Mouse (Mus musculus) cerebellum, adult 8-10 months (tissue): Measurements from ENCODE around the gene Sc5d.
A peak's percentile ranks its signal among the peaks of the same experiment; 100 is the strongest.

Experiments
- DNase-seq: peaks from one replicate; pipeline ENCODE4 v3.0.0; 2022

Sc5d gene

DNA sequence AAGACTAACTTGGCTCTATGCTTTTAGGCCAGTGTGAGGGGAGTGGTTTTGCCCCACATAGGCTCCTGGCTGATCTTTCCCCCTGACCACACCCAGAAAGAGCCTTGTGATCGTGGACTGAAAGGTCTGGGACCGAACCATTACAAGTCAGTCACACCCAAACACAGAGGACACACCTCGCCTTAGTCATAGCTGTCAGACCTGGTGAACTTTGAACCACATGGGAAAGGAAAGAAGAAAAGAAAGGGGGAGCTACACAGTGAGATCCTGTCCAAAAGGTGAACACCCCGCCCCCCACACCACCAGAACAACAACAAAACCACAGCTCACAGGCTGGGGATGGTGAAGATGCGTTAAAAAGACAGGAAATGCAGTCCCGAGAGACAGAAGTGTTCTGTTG lies 14.9 kb downstream of the Sc5d start:
- no peak for DNase-seq

DNA sequence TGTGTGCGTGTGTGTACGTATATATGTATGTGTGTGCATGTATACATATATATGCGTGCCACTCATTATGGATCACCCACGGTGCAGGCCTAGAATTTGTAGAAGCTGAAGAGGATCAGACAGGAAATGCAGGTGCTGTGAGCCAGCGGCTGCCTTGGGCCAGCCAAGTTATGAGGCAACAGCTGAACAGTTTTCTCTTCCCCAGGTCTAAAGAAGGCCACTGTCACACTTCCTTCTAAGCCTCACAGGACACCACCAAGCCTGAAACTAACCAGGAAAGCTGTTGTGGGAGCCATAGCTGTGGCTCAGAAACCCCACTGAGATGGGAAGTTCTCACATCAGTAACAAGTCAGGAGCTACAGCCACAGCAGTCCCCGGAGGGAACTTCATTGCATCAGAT lies 17.4 kb downstream of the Sc5d start:
- no peak for DNase-seq

DNA sequence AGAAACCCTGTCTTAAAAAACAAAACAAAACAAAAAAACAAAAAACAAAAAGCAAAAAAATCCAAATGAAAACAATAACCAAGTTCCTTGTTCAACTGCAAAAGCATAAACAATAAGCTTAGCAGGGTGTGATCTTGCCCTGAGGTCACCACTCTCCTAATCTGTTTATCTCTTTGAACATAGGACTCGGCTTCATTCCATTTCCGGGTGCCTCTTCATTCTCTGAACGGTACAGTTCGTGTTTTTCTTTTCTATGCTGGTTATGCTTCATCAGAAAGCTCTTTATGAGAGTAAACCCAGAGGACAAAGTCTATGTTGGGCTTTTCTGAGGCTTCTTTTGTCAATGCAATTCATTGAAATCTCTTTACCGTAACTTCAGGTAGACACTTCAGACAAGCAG lies 19.9 kb downstream of the Sc5d start:
- DNase-seq, result no peak

DNA sequence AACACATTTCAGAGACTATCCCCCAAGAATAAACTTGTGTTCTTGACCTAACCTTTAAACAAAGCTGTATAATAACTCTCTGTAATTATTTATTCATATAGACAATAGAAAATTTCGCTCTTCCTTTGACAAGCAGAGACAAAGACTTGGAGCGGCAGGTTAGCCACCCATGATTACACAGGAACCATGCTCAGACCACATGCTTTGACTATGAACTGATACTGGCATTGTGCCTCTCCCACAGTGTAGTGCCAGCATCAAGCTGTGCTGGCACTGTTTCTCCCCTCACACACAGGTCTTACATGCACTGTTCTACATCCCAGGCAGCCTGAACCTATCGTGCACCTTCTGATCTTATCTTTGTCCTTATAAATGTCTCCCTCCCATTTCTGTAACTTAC lies 23.0 kb downstream of the Sc5d start:
- DNase-seq, result no peak

DNA sequence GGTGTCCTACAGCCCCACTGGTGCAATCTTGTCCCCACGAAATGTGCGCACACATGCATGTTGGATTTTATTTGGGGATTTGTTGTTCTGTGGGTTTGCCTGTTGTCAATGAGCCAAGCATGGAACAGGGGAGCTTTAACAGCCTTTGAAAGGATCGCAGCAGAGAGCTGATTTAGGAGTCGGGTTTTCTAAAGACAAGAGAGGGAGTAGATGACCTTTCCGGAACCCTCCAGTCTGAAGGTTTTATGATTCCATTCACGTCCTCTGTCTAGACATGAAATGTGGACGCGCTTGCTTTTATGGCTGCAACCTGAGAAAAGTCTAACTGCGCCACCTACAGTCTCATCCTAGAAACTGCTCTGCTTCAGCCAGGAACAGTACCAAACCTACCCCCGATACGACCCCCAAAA lies 23.5 kb downstream of the Sc5d start:
- DNase-seq, result peak; percentile 74

DNA sequence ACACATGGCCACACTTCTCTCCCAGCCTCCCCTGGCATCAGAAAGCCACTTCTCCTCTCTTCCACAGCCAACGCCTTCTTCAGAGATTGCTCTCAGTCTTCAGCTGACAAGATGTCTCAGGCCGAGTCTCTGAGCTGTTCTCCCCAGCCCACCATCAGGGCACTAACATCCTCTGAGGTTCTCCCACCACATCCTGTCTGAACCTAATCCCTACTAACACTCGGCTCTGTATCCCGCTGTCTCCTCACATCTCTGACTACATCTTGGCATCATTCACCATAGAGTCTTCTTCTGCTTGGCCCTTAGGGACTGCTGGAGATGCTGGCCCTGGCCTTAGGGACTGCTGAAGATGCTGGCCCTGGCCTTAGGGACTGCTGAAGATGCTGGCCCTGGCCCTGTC lies 25.2 kb downstream of the Sc5d start:
- no peak for DNase-seq

DNA sequence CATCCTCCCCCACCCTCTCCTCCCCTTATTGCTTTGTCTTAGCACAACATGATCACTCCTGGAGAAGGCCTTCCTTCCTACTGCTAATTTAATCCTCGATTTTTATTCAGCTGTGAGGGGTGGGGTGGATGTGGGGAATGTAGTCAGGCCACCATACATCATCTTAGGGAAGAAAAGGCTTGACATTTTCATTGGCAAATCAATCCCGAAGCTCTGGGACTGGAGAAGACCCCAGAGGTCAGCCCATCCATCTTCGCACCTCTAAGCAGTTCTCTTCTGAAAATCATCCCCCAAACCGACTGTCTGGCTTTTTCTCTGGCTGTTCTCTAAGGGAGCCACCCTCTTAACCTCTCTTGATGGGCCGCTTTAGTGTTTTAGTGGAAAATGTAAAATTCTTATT lies 32.9 kb downstream of the Sc5d start:
- DNase-seq, result no peak

DNA sequence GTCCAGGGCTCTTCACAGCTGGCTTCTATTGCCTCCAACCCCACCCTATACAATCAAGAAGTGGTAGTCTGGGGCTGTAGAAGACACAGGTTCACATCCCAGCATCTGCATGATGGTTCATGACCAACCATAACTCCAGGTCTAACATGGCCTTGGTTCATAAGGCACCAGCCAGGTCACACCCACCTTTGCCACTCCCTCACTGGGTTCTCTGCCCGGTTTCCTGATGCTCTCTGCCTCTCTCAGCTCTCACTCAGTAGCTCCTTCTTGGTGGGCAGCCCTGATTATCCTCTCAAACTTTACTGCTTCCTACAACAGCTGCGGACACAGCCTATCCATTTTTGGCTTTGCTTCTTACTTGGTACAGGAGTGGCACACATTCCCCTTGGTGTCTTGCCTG lies 33.7 kb downstream of the Sc5d start:
- no peak for DNase-seq

DNA sequence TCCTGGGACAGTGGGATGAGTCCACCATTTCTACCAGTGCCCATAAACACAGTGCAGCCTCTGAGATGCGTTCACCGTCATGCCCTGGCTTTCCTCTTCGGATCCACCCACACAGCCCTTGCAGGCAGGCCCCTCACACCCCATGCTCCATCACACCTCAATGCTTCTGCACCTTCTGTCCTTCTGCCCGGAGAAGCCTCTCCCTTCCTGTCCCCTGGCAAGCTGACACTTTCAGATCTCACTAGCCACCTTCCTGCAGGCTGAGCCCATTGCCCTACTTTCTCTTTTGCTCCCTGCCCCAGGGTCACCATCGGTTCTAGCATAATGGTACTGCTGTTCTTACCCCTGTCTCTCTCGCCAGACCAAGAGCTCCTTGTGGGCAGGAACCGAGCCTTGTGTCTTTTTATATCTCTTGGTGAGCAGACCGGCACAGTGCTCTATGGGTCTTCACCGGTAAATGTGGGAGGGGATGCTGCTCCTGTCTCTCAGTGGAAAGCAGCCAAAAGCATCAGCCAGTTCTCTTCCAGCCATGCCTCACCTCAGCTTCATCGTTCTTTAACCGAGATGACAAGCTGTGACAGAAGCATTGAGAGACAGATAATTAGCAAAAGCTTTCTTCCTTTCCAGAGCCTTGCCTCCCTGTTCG lies 34.5 kb downstream of the Sc5d start:
- DNase-seq, result peak; percentile 80

DNA sequence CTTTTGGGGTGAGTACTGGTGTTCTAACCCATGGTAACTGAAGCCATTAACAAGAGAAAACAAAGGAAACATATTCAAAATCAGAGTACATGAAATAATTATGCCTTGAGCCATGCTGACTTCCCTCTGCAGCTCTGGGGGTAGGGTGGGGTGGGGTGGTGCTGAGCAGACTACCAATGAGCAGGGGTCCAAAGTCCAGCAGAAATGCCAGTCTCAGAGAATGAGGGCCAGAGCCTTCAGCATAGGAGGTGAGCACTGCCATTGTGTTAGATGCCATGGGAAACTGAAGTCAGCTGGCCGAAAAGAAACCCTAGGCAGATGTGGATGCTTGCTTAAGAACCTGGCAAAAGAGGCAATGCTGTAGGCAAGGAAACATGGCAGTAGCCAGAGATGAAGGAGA lies 36.3 kb downstream of the Sc5d start:
- DNase-seq, result no peak

DNA sequence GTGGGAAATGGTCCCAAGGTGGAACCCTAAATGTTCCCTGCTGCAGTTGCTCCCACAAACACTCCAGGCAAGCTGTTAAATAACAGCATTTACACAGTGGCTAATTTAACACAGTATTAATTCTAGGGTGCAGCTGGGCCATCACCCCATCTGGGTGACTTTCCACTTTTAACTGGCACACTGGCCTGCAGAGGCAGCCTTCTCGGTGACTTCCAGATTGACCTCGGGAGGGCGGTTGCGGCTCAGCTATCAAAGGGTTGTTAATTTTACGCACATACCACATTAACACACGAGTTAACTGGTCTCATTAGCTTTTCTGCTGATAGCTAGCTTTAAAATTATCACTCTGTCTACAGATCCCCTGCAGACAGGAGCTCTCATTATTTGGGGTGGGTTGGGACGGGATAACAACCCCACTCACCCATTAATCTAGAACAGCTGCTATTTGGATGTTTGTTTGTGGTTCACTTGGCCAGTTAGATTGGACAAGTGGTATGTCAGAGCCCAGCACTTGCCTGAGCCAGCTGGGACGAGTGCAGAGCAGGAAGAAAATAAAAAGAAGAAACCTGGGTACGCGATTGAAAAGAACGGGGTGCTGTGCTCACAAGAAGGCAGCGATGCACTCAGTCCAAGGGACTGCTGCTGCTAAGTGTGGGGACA lies 44.9 kb downstream of the Sc5d start:
- DNase-seq, result no peak

DNA sequence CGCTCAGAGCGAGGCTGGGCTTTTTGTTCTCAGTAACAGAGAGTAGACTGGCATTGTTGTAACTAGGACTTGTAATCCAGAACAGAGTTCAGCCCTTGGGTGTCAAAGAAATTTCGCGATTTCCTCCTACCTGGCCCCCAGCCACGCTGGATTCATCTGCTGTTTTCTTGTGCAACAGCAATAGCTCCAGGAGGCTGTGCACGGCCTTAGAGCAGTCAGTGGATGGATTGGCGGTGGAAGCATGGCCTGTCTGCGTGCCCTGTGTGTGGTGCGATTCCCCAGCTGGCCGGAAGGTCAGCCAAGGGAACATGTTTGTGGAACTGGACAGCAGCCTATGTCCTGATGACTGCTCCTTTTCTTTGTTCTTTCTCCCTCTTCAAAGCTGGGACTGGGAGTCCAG lies 46.4 kb downstream of the Sc5d start:
- DNase-seq, result peak; percentile 43

DNA sequence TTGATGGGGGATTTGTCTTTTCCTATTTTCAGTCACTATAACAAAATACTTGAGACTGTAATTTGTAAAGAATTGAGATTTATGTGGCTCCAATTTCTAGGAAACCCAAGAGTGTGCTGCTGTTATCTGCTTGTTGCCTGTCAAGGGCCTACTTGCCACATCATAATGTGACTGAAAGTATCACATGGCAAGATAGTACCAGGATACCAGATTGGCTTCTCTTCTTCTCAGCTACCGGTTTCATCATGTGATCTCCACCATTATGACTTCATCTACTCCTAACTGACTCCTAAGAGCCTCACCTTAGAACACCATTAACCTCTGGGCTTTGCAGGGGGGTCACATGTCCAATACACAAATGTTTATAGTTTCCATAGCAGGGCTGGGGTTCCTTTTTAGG lies 49.9 kb downstream of the Sc5d start:
- DNase-seq, result no peak

DNA sequence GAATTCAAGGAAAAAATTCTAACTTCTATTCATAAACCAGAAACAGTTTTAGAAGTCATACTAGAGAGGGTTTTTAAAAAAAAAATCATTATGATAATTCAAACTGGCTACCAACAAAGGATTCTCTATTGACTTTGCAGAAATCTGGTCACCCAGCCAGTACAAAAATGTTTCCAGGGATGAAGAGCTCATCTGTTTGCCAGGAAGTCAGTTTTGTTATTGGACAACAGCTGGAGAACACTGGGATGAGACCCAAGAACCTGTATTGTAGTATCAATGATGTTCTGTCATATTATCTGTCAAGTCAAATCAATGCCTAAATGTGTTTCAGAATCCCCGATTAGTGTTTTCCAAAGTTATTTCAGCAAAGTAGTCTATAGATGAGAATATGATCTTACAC lies 50.9 kb downstream of the Sc5d start:
- DNase-seq, result no peak

DNA sequence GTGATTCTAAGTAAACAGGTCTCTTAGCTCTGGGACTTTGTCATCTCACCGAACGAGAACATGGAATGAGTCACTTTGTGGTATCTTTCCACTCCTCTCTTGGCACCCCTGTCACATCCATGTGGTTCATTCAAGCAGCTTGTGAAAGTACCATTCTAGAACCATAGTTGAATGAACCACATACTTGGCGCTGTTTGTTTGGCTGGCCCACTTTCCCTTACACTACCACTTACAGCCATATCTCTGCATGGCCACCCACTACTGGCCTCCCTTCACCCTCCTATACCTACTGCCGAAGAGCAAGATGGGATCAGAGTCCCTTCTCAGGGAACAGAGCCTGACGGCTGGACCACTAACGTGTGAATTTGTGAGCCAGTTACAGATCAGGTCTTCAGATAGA lies 54.4 kb downstream of the Sc5d start:
- DNase-seq, result no peak

DNA sequence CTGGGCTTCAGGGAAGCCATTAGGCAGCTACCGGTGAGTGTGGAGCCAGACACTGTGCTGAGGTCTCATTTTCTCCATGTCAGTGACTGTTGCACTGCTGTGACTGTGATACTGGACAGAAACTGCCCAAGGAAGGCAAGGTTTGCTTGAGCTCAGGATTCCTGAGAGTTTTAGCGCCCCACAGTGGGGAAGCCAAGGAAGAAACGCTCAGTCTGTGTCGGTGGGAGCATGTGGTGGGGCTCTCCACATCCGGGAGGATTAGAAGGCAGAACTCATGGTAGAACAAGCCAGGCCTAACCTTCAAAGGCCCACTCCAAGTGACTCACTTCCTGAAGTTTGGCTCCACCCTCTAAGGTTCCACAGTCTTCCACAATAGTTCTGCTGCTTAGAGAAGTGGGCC lies 55.6 kb downstream of the Sc5d start:
- DNase-seq, result peak; percentile 76

DNA sequence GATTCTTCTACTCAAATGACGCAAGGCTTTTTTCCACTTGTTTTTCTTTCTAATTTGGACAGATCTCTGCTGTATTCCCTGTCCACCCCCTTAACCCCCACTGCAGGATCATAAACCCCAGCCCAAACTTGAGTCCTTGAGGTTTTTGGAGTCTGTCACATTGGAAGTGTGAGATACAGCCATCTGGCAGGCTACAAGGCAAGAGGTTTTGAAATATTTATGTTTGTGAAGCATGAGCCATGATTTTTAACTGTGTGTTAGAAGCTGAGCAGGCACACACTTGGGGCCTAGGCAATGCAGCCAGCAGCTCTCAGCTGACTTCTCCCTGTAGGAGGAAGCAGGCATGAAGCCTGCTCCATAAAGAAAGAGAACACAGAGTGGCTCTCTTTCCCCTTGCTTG lies 57.3 kb downstream of the Sc5d start:
- DNase-seq, result no peak

DNA sequence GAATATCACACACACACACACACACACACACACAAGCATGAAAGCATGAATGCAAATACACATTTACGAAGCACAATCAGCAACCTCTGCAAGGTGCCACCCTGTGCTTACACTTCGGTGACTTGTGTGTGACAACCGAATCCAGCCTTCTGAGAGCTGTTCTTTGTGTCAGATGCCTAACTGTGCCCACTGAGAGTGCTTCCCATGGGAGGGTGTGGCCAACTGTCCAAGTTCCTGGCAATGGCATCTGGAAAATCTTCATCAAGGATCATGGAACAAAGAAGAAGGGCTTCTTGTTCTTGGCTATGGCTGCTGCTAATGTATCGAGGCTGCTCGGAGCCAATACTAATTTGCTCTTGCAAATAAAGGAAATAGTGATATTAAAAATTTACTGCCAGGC lies 61.8 kb downstream of the Sc5d start:
- no peak for DNase-seq
